Mouse (Mus musculus): ENCODE results near the gene Dusp15. TPM values are rescaled to one million over a fixed set of nuclear protein-coding genes. Genes with fewer than 3 reads are reported as not detected.

The Dusp15 gene
- total and polyA plus RNA-seq, 2 experiments: not detected

GRCm38 (mm10) chr2:152962091-152962793 is 10.7 kb upstream of the Dusp15 start, which contains the start of gene Ttll9:
Ttll9 (plus strand) TSS chr2:152962485.
- H3K27ac ChIP-seq (replicated peaks; ENCODE audit: insufficient read depth, low read depth, low read length): no peak within 1 kb of the TSS
- no peak for TF ChIP-seq CTCF (IDR thresholded peaks at IDR 0.05; ENCODE audit: low read depth, low read length)
- TF ChIP-seq POLR2A (IDR thresholded peaks at IDR 0.05; ENCODE audit: extremely low read depth, insufficient read depth, low read length): no peak
- H3K79me2 ChIP-seq (ENCODE audit: control insufficient read depth, insufficient read depth, low read length): no peaks in the 10 kb centered on the region
- no peaks in the 10 kb centered on the region for H3K27me3 ChIP-seq (ENCODE audit: control insufficient read depth, insufficient read depth, low read length)
- H3K9ac ChIP-seq (ENCODE audit: low read depth, low read length): peak within 1 kb of the TSS; percentile 33; the same call in 1 of the 2 replicates
- peak; percentile 90 for DNase-seq (ENCODE audit: extremely low read depth, low read depth, low spot score)
- H3K36me3 ChIP-seq (ENCODE audit: control insufficient read depth, insufficient read depth, low read length): no peaks in the 10 kb centered on the region
- H3K4me1 ChIP-seq (ENCODE audit: control insufficient read depth, insufficient read depth, low read length): no peaks in the 10 kb centered on the region
- WGBS: 4% methylated on average over 34 of the region's 34 CpGs
- H3K4me3 ChIP-seq (ENCODE audit: insufficient read depth, low read depth, low read length): peak within 1 kb of the TSS; percentile 62

GRCm38 (mm10) chr2:152958116-152958515 is 6.6 kb upstream of the Dusp15 start:
- H3K4me1 ChIP-seq (ENCODE audit: control insufficient read depth, insufficient read depth, low read length): no peaks in the 10 kb centered on the region
- no peak overlapping the region for H3K4me3 ChIP-seq (ENCODE audit: insufficient read depth, low read depth, low read length)
- H3K27me3 ChIP-seq (ENCODE audit: control insufficient read depth, insufficient read depth, low read length): no peaks in the 10 kb centered on the region
- H3K27ac ChIP-seq (replicated peaks; ENCODE audit: insufficient read depth, low read depth, low read length): no peak overlapping the region
- 58% methylated on average over 3 of the region's 3 CpGs for WGBS
- TF ChIP-seq POLR2A (IDR thresholded peaks at IDR 0.05; ENCODE audit: extremely low read depth, insufficient read depth, low read length): no peak
- no peak for TF ChIP-seq CTCF (IDR thresholded peaks at IDR 0.05; ENCODE audit: low read depth, low read length)
- no peak for DNase-seq (ENCODE audit: extremely low read depth, low read depth, low spot score)
- H3K9ac ChIP-seq (ENCODE audit: low read depth, low read length): no peak overlapping the region
- H3K36me3 ChIP-seq (ENCODE audit: control insufficient read depth, insufficient read depth, low read length): no peaks in the 10 kb centered on the region
- no peaks in the 10 kb centered on the region for H3K79me2 ChIP-seq (ENCODE audit: control insufficient read depth, insufficient read depth, low read length)

GRCm38 (mm10) chr2:152951850-152952720 is 587 bp upstream of the Dusp15 start:
- H3K27ac ChIP-seq (replicated peaks; ENCODE audit: insufficient read depth, low read depth, low read length): no peak overlapping the region
- H3K79me2 ChIP-seq (ENCODE audit: control insufficient read depth, insufficient read depth, low read length): no peaks in the 10 kb centered on the region
- no peak for DNase-seq (ENCODE audit: extremely low read depth, low read depth, low spot score)
- no peaks in the 10 kb centered on the region for H3K36me3 ChIP-seq (ENCODE audit: control insufficient read depth, insufficient read depth, low read length)
- no peak for TF ChIP-seq CTCF (IDR thresholded peaks at IDR 0.05; ENCODE audit: low read depth, low read length)
- no peak for TF ChIP-seq POLR2A (IDR thresholded peaks at IDR 0.05; ENCODE audit: extremely low read depth, insufficient read depth, low read length)
- H3K27me3 ChIP-seq (ENCODE audit: control insufficient read depth, insufficient read depth, low read length): peaks cover 12% of the 10 kb centered on the region
- peak overlapping the region; percentile 53; the same call in 1 of the 2 replicates for H3K4me3 ChIP-seq (ENCODE audit: insufficient read depth, low read depth, low read length)
- 24% methylated on average over 13 of the region's 13 CpGs for whole genome bisulfite sequencing
- H3K9ac ChIP-seq (ENCODE audit: low read depth, low read length): no peak overlapping the region
- H3K4me1 ChIP-seq (ENCODE audit: control insufficient read depth, insufficient read depth, low read length): no peaks in the 10 kb centered on the region; the same call in 1 of the 2 replicates

- Histone ChIP-seq H3K36me3 (ENCODE audit: control insufficient read depth, insufficient read depth, low read length) (no peaks in the 10 kb centered on the region), H3K27me3 (ENCODE audit: control insufficient read depth, insufficient read depth, low read length) (peaks cover 12% of the 10 kb centered on the region), H3K9ac (ENCODE audit: low read depth, low read length) (no peak overlapping the region), H3K4me3 (ENCODE audit: insufficient read depth, low read depth, low read length) (no peak overlapping the region), H3K79me2 (ENCODE audit: control insufficient read depth, insufficient read depth, low read length) (no peaks in the 10 kb centered on the region), H3K4me1 (ENCODE audit: control insufficient read depth, insufficient read depth, low read length) (no peaks in the 10 kb centered on the region; the same call in 1 of the 2 replicates), H3K27ac (replicated peaks; ENCODE audit: insufficient read depth, low read depth, low read length) (no peak overlapping the region)
- WGBS: 40% methylated on average over 11 of the region's 11 CpGs
- DNase-seq (ENCODE audit: extremely low read depth, low read depth, low spot score): no peak
- TF ChIP-seq CTCF (IDR thresholded peaks at IDR 0.05; ENCODE audit: low read depth, low read length): no peak
- no peak for TF ChIP-seq POLR2A (IDR thresholded peaks at IDR 0.05; ENCODE audit: extremely low read depth, insufficient read depth, low read length)
Observed at GRCm38 (mm10) chr2:152950358-152951064, 987 bp downstream of the Dusp15 start.

GRCm38 (mm10) chr2:152948438-152949020 is 3.0 kb downstream of the Dusp15 start:
- 81% methylated on average over 5 of the region's 5 CpGs for WGBS
- TF ChIP-seq CTCF (IDR thresholded peaks at IDR 0.05; ENCODE audit: low read depth, low read length): no peak
- TF ChIP-seq POLR2A (IDR thresholded peaks at IDR 0.05; ENCODE audit: extremely low read depth, insufficient read depth, low read length): no peak
- DNase-seq (ENCODE audit: extremely low read depth, low read depth, low spot score): no peak
- Histone ChIP-seq H3K4me3 (ENCODE audit: insufficient read depth, low read depth, low read length) (no peak overlapping the region), H3K9ac (ENCODE audit: low read depth, low read length) (no peak overlapping the region), H3K79me2 (ENCODE audit: control insufficient read depth, insufficient read depth, low read length) (no peaks in the 10 kb centered on the region), H3K27me3 (ENCODE audit: control insufficient read depth, insufficient read depth, low read length) (peaks cover 12% of the 10 kb centered on the region), H3K4me1 (ENCODE audit: control insufficient read depth, insufficient read depth, low read length) (no peaks in the 10 kb centered on the region; the same call in 1 of the 2 replicates), H3K36me3 (ENCODE audit: control insufficient read depth, insufficient read depth, low read length) (no peaks in the 10 kb centered on the region), H3K27ac (replicated peaks; ENCODE audit: insufficient read depth, low read depth, low read length) (no peak overlapping the region)
